Mouse (Mus musculus) heart, postnatal 0 days (tissue): ENCODE data around the gene Apoc4.
"Not testable (repeated sequence)": the region's sequence is repeated elsewhere in the genome, so short reads cannot be mapped to it uniquely, and the experiment has no call there.

Experiments
- CTCF ChIP-seq: IDR thresholded peaks from 2 replicates; pipeline ENCODE4 v1.5.1; 2016; ENCODE audit warnings: antibody characterized with exemption, control low read depth, low read depth
- EP300 ChIP-seq: IDR thresholded peaks from 2 replicates; pipeline ENCODE4 v1.6.1; 2016; ENCODE audit warnings: antibody characterized with exemption, low read depth

DNA sequence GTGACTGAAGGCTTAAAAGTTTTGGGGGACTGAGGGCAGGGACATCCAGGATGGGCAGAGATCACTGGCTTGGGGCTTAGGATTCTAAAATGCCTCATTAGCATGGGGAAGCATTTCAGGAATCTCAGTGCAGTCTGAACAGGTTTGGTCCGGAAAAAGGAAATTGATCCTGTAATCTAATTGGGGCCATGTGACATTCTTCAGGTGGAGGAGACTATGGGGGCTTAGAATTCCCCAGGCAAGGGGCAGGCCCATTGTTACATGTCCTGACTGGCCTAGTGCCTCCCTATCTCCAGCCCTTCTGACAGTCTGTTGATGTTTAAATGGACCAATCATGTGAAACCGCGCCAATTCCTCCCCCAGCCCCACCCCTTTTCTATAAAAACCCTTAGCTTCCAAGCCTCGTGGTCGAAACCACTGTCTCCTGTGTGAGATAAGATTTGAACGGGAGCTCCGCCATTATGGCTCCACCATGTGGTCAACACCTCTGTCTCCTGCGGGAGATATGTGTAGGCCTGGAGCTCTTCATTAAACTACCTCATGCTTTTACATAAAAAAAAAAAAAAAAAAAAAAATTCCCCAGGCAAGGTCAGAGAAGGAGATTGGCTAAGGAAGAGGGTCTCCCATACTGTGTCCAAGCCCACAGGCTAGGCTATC lies 5.8 kb upstream of the Apoc4 start:
- TF ChIP-seq CTCF, EP300: not testable (repeated sequence)
